Mouse (Mus musculus) ES-Bruce4 (cell line): ENCODE results near the gene Cdh23. TPM values are rescaled to one million over a fixed set of nuclear protein-coding genes. Genes with fewer than 3 reads are reported as not detected.

Experiments used
- H3K27ac ChIP-seq: 2 replicates; pipeline ENCODE4 v1.5.1; 2012; ENCODE audit warnings: low read length, inconsistent platforms; ENCODE audit not compliant: insufficient read depth
- H3K27me3 ChIP-seq: 2 replicates; pipeline ENCODE4 v1.6.1; 2012; ENCODE audit warnings: mild to moderate bottlenecking, low read length, inconsistent platforms; ENCODE audit not compliant: control insufficient read depth, poor library complexity, insufficient read depth, severe bottlenecking
- H3K36me3 ChIP-seq: 2 replicates; pipeline ENCODE4 v1.6.1; 2012; ENCODE audit warnings: inconsistent platforms, mild to moderate bottlenecking, low read length, moderate library complexity; ENCODE audit not compliant: control insufficient read depth, poor library complexity, insufficient read depth, severe bottlenecking
- H3K4me1 ChIP-seq: one replicate; pipeline ENCODE4 v1.8.1; 2011; ENCODE audit warnings: low read length; ENCODE audit not compliant: control insufficient read depth, insufficient read depth
- H3K4me3 ChIP-seq: 2 replicates; pipeline ENCODE4 v1.5.1; 2011; ENCODE audit warnings: low read depth, mild to moderate bottlenecking, low read length
- H3K9ac ChIP-seq: 2 replicates; pipeline ENCODE4 v1.6.1; 2012; ENCODE audit warnings: low read depth, mild to moderate bottlenecking, inconsistent platforms; ENCODE audit not compliant: poor library complexity, severe bottlenecking
- H3K9me3 ChIP-seq: replicated peaks from 2 replicates; pipeline ENCODE4 v1.6.1; 2012; ENCODE audit warnings: mild to moderate bottlenecking, low read length, inconsistent platforms; ENCODE audit not compliant: control insufficient read depth, poor library complexity, insufficient read depth, severe bottlenecking
- CTCF ChIP-seq: IDR thresholded peaks from one replicate; pipeline ENCODE4 v1.8.1; 2011; ENCODE audit warnings: low read depth, low read length
- EP300 ChIP-seq: IDR thresholded peaks from 2 replicates; pipeline ENCODE4 v1.6.1; 2011; ENCODE audit warnings: low read depth, low read length; ENCODE audit not compliant: insufficient read depth
- POLR2A ChIP-seq: IDR thresholded peaks from one replicate; pipeline ENCODE4 v1.8.1; 2011; ENCODE audit warnings: low read length; ENCODE audit not compliant: insufficient read depth
- polyA plus RNA-seq: library from polyadenylated mRNA; stranded (reverse); fragments of >200 nt; gene quantifications from 2 replicates; pipeline ENCODE4 v1.2.4, GENCODE M21; 2011; ENCODE audit warnings: low read depth; ENCODE audit not compliant: missing spikeins, insufficient read depth, insufficient read length

Cdh23 gene
- polyA plus RNA-seq, 1 experiment: 0.33 TPM

- TF ChIP-seq CTCF: no peak
- peak; percentile 57; the same call in 1 of the 2 replicates for TF ChIP-seq EP300
- H3K27ac ChIP-seq: 0 out of 2 replicates have a peak within 1 kb of the TSS, but pooled peaks have one; percentile 13
- H3K9me3 ChIP-seq: no peaks in the 10 kb centered on the region
- H3K9ac ChIP-seq: peak within 1 kb of the TSS; percentile 50
- peak within 1 kb of the TSS; percentile 88 for H3K4me3 ChIP-seq
- H3K27me3 ChIP-seq: no peaks in the 10 kb centered on the region
- H3K4me1 ChIP-seq: peaks cover 4% of the 10 kb centered on the region
- H3K36me3 ChIP-seq: no peaks in the 10 kb centered on the region
Observed at GRCm38 (mm10) chr10:60277207-60278005, 418.9 kb downstream of the Cdh23 start, which contains the start of gene Psap. Gene Psap, plus strand, starts transcription at chr10:60277627.

- no peak overlapping the region for H3K9ac ChIP-seq
- H3K4me1 ChIP-seq: no peaks in the 10 kb centered on the region
- H3K27ac ChIP-seq: no peak overlapping the region
- H3K36me3 ChIP-seq: no peaks in the 10 kb centered on the region
- H3K9me3 ChIP-seq: no peaks in the 10 kb centered on the region
- TF ChIP-seq POLR2A (no peak), CTCF (no peak), EP300 (no peak)
- no peak overlapping the region for H3K4me3 ChIP-seq
- H3K27me3 ChIP-seq: no peaks in the 10 kb centered on the region
Observed at GRCm38 (mm10) chr10:60273382-60273781, 422.9 kb downstream of the Cdh23 start.

- no peak overlapping the region for H3K27ac ChIP-seq
- H3K27me3 ChIP-seq: no peaks in the 10 kb centered on the region
- no peak overlapping the region for H3K9ac ChIP-seq
- no peak for TF ChIP-seq POLR2A
- no peak for TF ChIP-seq EP300
- TF ChIP-seq CTCF: no peak
- no peaks in the 10 kb centered on the region for H3K4me1 ChIP-seq
- H3K36me3 ChIP-seq: no peaks in the 10 kb centered on the region
- no peaks in the 10 kb centered on the region for H3K9me3 ChIP-seq
- H3K4me3 ChIP-seq: no peak overlapping the region
Observed at GRCm38 (mm10) chr10:60272241-60272640, 424.0 kb downstream of the Cdh23 start.

GRCm38 (mm10) chr10:60271015-60271414 lies 425.3 kb downstream of the Cdh23 start:
- Histone ChIP-seq H3K9ac (no peak overlapping the region), H3K36me3 (no peaks in the 10 kb centered on the region), H3K4me1 (no peaks in the 10 kb centered on the region), H3K27ac (no peak overlapping the region), H3K9me3 (no peaks in the 10 kb centered on the region), H3K4me3 (no peak overlapping the region), H3K27me3 (no peaks in the 10 kb centered on the region)
- TF ChIP-seq CTCF (no peak), POLR2A (no peak), EP300 (no peak)

- H3K9me3 ChIP-seq: no peaks in the 10 kb centered on the region
- no peaks in the 10 kb centered on the region for H3K27me3 ChIP-seq
- TF ChIP-seq POLR2A (no peak), EP300 (no peak), CTCF (no peak)
- H3K27ac ChIP-seq: no peak overlapping the region
- no peak overlapping the region for H3K4me3 ChIP-seq
- H3K36me3 ChIP-seq: no peaks in the 10 kb centered on the region
- H3K4me1 ChIP-seq: no peaks in the 10 kb centered on the region
- H3K9ac ChIP-seq: no peak overlapping the region
Observed at GRCm38 (mm10) chr10:60269141-60270064, 426.9 kb downstream of the Cdh23 start.

- no peak overlapping the region for H3K9ac ChIP-seq
- H3K27me3 ChIP-seq: no peaks in the 10 kb centered on the region
- H3K9me3 ChIP-seq: no peaks in the 10 kb centered on the region
- H3K4me3 ChIP-seq: no peak overlapping the region
- no peak overlapping the region for H3K27ac ChIP-seq
- TF ChIP-seq CTCF (no peak), POLR2A (no peak), EP300 (no peak)
- no peaks in the 10 kb centered on the region for H3K36me3 ChIP-seq
- H3K4me1 ChIP-seq: no peaks in the 10 kb centered on the region
Observed at GRCm38 (mm10) chr10:60268738-60269137, 427.6 kb downstream of the Cdh23 start.
